ENCODE assay signal across 11 mouse cellular contexts in the genomic region with DNA sequence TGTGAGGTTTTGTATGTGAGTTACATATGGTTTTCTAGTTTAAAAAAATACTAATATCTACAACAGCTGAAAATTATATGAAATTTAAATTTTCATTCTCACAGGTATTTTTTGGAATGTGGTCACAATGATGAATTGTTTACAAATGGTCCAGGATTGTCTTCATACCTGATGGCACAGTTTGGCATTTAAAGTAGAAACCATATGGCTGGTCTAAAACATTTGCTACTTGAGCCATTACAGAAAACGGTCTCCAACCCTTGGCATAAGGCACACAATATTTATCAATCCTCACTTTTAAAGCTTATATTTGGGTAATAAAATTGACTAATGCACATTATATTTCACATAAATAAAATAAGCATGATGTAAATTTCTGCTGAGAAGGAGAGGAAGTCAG.
DNase-seq lines count a peak whose midpoint lies in the region.
"Had no signal": no experiment of that assay in that cellular context is flagged by ENCODE, and none has a peak within 500 bp of the region (broad histone marks: within the 10 kb centered on the region; RNA-seq: fewer than 3 reads in every experiment).

No protein-coding gene starts in this region.

- DNase-seq in cerebellum, adult 18-20 months, result peak; percentile 25 to 34
- DNase-seq in cerebellum, adult 11-12 months, result no peak
- DNase-seq in cerebellum, adult 9-10 months, result peak; percentile 84
- DNase-seq in cerebellum, postnatal 4 days (ENCODE audit: low spot score in 2 of 2), result no peak
- peak; percentile 80 for DNase-seq in brain, adult 2 months (ENCODE audit: low read depth, low spot score)
- DNase-seq: adrenal gland, adult 8-10 months; adrenal gland, postnatal 14 days; adrenal gland, postnatal 36 days; B cell, adult 2 months; cerebellum, postnatal 14 days; embryo, embryonic 11 days had no signal

Comparison
In these comparisons a context has a peak if more than half of its experiments do, and no peak if none do; other contexts are left out.
1. DNase-seq: peak in cerebellum, adult 18-20 months (2 of 2), cerebellum, adult 9-10 months (single experiment) and brain, adult 2 months (single experiment); none in cerebellum, adult 11-12 months (single experiment) and cerebellum, postnatal 4 days (0 of 2).